Mouse (Mus musculus): ENCODE data around the gene Grik5. TPM values are rescaled to one million over a fixed set of nuclear protein-coding genes. Genes with fewer than 3 reads are reported as not detected.
A peak's percentile ranks its signal among the peaks of the same experiment; 100 is the strongest.

Grik5 gene
- polyA plus RNA-seq, 1 experiment: 31.5 TPM

DNA sequence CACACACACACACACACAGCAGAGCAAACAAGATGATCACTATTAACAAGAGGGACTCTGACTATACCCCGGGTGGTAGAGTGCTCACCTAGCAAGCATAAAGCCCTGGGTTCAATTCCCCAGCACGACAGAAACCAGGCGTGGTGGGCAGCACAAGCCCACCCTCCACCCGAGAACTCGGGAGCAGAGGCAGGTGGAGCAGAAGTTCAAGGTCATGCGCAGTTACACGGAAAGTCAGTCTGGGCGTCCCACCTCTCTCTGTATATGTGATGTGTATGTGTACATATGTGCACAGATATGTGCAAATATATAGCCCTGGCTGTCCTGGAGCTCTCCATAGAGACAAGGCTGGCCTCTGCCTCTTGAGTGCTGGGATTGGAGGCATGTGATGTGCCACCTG is 104.2 kb downstream of the Grik5 start:
- H3K9ac ChIP-seq (ENCODE audit: low read depth, poor library complexity, severe bottlenecking): no peak overlapping the region
- H3K4me3 ChIP-seq (ENCODE audit: low read depth, low read length): no peak overlapping the region
- no peak overlapping the region for H3K27ac ChIP-seq (ENCODE audit: insufficient read depth, low read length)
- H3K36me3 ChIP-seq (ENCODE audit: control insufficient read depth, insufficient read depth, low read length, poor library complexity, severe bottlenecking): no peaks in the 10 kb centered on the region
- TF ChIP-seq EP300 (IDR thresholded peaks at IDR 0.05; ENCODE audit: insufficient read depth, low read depth, low read length) (no peak), CTCF (IDR thresholded peaks at IDR 0.05; ENCODE audit: low read depth, low read length) (no peak), POLR2A (IDR thresholded peaks at IDR 0.05; ENCODE audit: insufficient read depth, low read length) (no peak)
- no peaks in the 10 kb centered on the region for H3K4me1 ChIP-seq (ENCODE audit: control insufficient read depth, insufficient read depth, low read length)
- no peaks in the 10 kb centered on the region for H3K9me3 ChIP-seq (replicated peaks; ENCODE audit: control insufficient read depth, insufficient read depth, low read length, poor library complexity, severe bottlenecking)
- H3K27me3 ChIP-seq (ENCODE audit: control insufficient read depth, insufficient read depth, low read length, poor library complexity, severe bottlenecking): no peaks in the 10 kb centered on the region

DNA sequence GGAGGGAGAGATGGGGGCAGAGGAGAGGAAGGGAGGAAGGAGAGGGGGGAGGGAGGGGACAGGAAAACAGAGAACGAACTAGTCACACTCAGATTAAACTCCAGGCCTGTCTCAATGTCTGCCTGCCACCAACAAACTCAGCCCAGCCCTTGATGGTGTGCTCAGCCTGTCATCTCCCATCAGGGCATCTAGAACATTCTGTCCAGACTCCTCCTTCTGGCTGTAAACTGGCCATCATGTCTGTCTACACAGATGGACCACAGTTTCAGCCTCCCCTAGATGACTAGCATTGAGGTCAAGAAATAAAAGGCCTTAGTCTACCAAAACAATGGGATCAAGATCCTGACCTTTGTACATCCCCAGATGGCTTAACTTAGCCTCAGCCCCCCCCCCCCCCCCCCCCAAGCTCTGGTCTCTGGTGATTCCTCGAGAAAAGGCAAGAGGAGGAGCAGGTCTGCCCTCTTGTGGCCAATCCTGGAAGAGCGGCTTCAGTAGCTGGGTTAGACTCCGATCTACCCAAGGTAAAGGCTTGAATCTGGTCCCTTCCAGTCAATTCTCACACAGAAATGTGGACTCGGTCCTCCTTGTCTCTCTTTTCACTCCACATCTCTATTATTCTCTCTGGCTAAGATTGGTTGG is 107.1 kb downstream of the Grik5 start:
- Histone ChIP-seq H3K9ac (ENCODE audit: low read depth, poor library complexity, severe bottlenecking) (no peak overlapping the region), H3K4me1 (ENCODE audit: control insufficient read depth, insufficient read depth, low read length) (no peaks in the 10 kb centered on the region), H3K4me3 (ENCODE audit: low read depth, low read length) (no peak overlapping the region), H3K9me3 (replicated peaks; ENCODE audit: control insufficient read depth, insufficient read depth, low read length, poor library complexity, severe bottlenecking) (no peaks in the 10 kb centered on the region), H3K36me3 (ENCODE audit: control insufficient read depth, insufficient read depth, low read length, poor library complexity, severe bottlenecking) (no peaks in the 10 kb centered on the region), H3K27me3 (ENCODE audit: control insufficient read depth, insufficient read depth, low read length, poor library complexity, severe bottlenecking) (no peaks in the 10 kb centered on the region), H3K27ac (ENCODE audit: insufficient read depth, low read length) (no peak overlapping the region)
- no peak for TF ChIP-seq EP300 (IDR thresholded peaks at IDR 0.05; ENCODE audit: insufficient read depth, low read depth, low read length)
- TF ChIP-seq POLR2A (IDR thresholded peaks at IDR 0.05; ENCODE audit: insufficient read depth, low read length): no peak
- TF ChIP-seq CTCF (IDR thresholded peaks at IDR 0.05; ENCODE audit: low read depth, low read length): peak; percentile 73

DNA sequence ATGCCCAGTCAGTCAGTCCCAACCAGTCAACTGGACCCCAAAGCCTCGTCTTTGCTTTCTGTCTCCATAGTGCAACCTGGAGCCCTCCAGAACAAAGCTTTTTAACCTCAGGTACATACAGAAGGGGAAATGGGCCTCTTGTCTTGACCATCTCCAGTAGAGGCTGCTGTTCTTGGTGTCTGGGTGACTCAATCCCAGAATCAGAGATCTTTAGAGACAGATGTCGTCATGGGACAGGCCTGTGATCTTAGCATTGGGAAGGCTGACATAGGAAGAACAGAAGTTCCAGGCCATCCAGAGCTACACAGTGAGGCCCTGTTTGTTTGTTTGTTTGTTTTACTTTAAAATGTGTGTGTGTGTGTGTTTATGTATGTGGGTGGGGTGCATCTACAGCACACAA is 107.9 kb downstream of the Grik5 start:
- Histone ChIP-seq H3K4me1 (ENCODE audit: control insufficient read depth, insufficient read depth, low read length) (no peaks in the 10 kb centered on the region), H3K4me3 (ENCODE audit: low read depth, low read length) (no peak overlapping the region), H3K27me3 (ENCODE audit: control insufficient read depth, insufficient read depth, low read length, poor library complexity, severe bottlenecking) (no peaks in the 10 kb centered on the region), H3K9ac (ENCODE audit: low read depth, poor library complexity, severe bottlenecking) (no peak overlapping the region), H3K9me3 (replicated peaks; ENCODE audit: control insufficient read depth, insufficient read depth, low read length, poor library complexity, severe bottlenecking) (no peaks in the 10 kb centered on the region), H3K36me3 (ENCODE audit: control insufficient read depth, insufficient read depth, low read length, poor library complexity, severe bottlenecking) (no peaks in the 10 kb centered on the region), H3K27ac (ENCODE audit: insufficient read depth, low read length) (no peak overlapping the region)
- no peak for TF ChIP-seq POLR2A (IDR thresholded peaks at IDR 0.05; ENCODE audit: insufficient read depth, low read length)
- no peak for TF ChIP-seq EP300 (IDR thresholded peaks at IDR 0.05; ENCODE audit: insufficient read depth, low read depth, low read length)

Other genes starting within 250 kb of the Grik5 start
- 21.9 and 24.9 TPM in 2 replicates for gene Gm9844, start 210.1 kb downstream of the Grik5 start, polyA plus RNA-seq (2011; ENCODE audit: insufficient read depth, insufficient read length, low read depth, missing spikeins)
- gene Lypd4, start 202.4 kb downstream of the Grik5 start, polyA plus RNA-seq (2011; ENCODE audit: insufficient read depth, insufficient read length, low read depth, missing spikeins): not detected in 2 replicates
- gene Dmrtc2, start 202.3 kb downstream of the Grik5 start, polyA plus RNA-seq (2011; ENCODE audit: insufficient read depth, insufficient read length, low read depth, missing spikeins): 0.75 and 1.1 TPM in 2 replicates
- 2,100 and 2,446 TPM in 2 replicates for gene Rps19, start 188.0 kb downstream of the Grik5 start, polyA plus RNA-seq (2011; ENCODE audit: insufficient read depth, insufficient read length, low read depth, missing spikeins)
- 2.8 and 2.9 TPM in 2 replicates for gene Cd79a, start 175.0 kb downstream of the Grik5 start, polyA plus RNA-seq (2011; ENCODE audit: insufficient read depth, insufficient read length, low read depth, missing spikeins)
- gene Arhgef1, start 169.4 kb downstream of the Grik5 start, polyA plus RNA-seq (2011; ENCODE audit: insufficient read depth, insufficient read length, low read depth, missing spikeins): 90.5 and 108 TPM in 2 replicates
- gene Gm4881, start 127.9 kb downstream of the Grik5 start, polyA plus RNA-seq (2011; ENCODE audit: insufficient read depth, insufficient read length, low read depth, missing spikeins): not detected in 2 replicates
- gene Rabac1, start 99.6 kb downstream of the Grik5 start, polyA plus RNA-seq (2011; ENCODE audit: insufficient read depth, insufficient read length, low read depth, missing spikeins): 84.4 and 97.6 TPM in 2 replicates
- 7.0 and 9.4 TPM in 2 replicates for gene Atp1a3, start 66.4 kb downstream of the Grik5 start, polyA plus RNA-seq (2011; ENCODE audit: insufficient read depth, insufficient read length, low read depth, missing spikeins)
- gene Zfp574, start 221 bp upstream of the Grik5 start, polyA plus RNA-seq (2011; ENCODE audit: insufficient read depth, insufficient read length, low read depth, missing spikeins): 13.5 and 14.8 TPM in 2 replicates
- 1.8 and 2.1 TPM in 2 replicates for gene Pou2f2, start 107.4 kb upstream of the Grik5 start, polyA plus RNA-seq (2011; ENCODE audit: insufficient read depth, insufficient read length, low read depth, missing spikeins)
- gene Dedd2, start 148.3 kb upstream of the Grik5 start, polyA plus RNA-seq (2011; ENCODE audit: insufficient read depth, insufficient read length, low read depth, missing spikeins): 9.6 and 10.2 TPM in 2 replicates
- gene Zfp526, start 149.1 kb upstream of the Grik5 start, polyA plus RNA-seq (2011; ENCODE audit: insufficient read depth, insufficient read length, low read depth, missing spikeins): 6.5 and 7.2 TPM in 2 replicates
- gene Gsk3a, start 165.5 kb upstream of the Grik5 start, polyA plus RNA-seq (2011; ENCODE audit: insufficient read depth, insufficient read length, low read depth, missing spikeins): 77.3 and 84.3 TPM in 2 replicates
- 61.8 and 63.8 TPM in 2 replicates for gene Erf, start 178.4 kb upstream of the Grik5 start, polyA plus RNA-seq (2011; ENCODE audit: insufficient read depth, insufficient read length, low read depth, missing spikeins)
- 128 and 141 TPM in 2 replicates for gene Cic, start 195.4 kb upstream of the Grik5 start, polyA plus RNA-seq (2011; ENCODE audit: insufficient read depth, insufficient read length, low read depth, missing spikeins)
- 47.8 and 55.6 TPM in 2 replicates for gene Pafah1b3, start 225.6 kb upstream of the Grik5 start, polyA plus RNA-seq (2011; ENCODE audit: insufficient read depth, insufficient read length, low read depth, missing spikeins)
- 1.3 and 1.6 TPM in 2 replicates for gene Prr19, start 229.1 kb upstream of the Grik5 start, polyA plus RNA-seq (2011; ENCODE audit: insufficient read depth, insufficient read length, low read depth, missing spikeins)
- 2.0 and 2.5 TPM in 2 replicates for gene Tmem145, start 233.8 kb upstream of the Grik5 start, polyA plus RNA-seq (2011; ENCODE audit: insufficient read depth, insufficient read length, low read depth, missing spikeins)
- 22.2 and 25.7 TPM in 2 replicates for gene Megf8, start 244.8 kb upstream of the Grik5 start, polyA plus RNA-seq (2011; ENCODE audit: insufficient read depth, insufficient read length, low read depth, missing spikeins)